Mouse (Mus musculus) G1E-ER4 (cell line): ENCODE data around the gene Hps3. TPM values are rescaled to one million over a fixed set of nuclear protein-coding genes. Genes with fewer than 3 reads are reported as not detected.

Experiments
- GATA1 ChIP-seq: IDR thresholded peaks from one replicate; pipeline ENCODE4 v1.8.0; 2012; ENCODE audit warnings: low read length, inconsistent platforms
- polyA plus RNA-seq: library from polyadenylated mRNA; stranded (reverse); fragments of >175 nt; gene quantifications from 2 replicates; pipeline ENCODE4 v1.2.3, GENCODE M21; 2012

Hps3 gene
- polyA plus RNA-seq, result 10.4 and 17.8 TPM in 2 replicates

- TF ChIP-seq GATA1, result no peak
These were observed at the start of gene Hps3 for GRCm38 (mm10) chr3:20034719-20035404. Hps3 (minus strand) TSS chr3:20035315.

DNA sequence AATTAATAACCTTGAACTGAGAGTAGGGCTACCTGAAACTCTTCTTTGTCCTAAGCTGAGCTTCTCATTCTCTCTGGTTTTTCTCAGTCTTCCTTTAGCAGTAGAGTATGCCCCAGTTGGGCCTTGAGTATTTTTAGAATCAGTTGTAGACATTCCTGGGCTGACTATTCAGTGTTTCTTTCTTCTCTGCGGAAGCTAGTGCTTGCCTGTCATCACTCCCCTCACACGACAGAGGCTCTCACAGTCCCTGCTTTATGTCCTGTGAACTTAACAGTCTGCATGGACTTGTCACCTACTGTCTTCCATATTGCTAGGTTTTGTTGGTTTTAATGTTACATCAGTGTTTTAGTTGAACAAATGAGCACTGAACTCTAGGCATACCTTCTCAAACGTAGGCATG is 47.0 kb upstream of the Hps3 start:
- TF ChIP-seq GATA1, result no peak

DNA sequence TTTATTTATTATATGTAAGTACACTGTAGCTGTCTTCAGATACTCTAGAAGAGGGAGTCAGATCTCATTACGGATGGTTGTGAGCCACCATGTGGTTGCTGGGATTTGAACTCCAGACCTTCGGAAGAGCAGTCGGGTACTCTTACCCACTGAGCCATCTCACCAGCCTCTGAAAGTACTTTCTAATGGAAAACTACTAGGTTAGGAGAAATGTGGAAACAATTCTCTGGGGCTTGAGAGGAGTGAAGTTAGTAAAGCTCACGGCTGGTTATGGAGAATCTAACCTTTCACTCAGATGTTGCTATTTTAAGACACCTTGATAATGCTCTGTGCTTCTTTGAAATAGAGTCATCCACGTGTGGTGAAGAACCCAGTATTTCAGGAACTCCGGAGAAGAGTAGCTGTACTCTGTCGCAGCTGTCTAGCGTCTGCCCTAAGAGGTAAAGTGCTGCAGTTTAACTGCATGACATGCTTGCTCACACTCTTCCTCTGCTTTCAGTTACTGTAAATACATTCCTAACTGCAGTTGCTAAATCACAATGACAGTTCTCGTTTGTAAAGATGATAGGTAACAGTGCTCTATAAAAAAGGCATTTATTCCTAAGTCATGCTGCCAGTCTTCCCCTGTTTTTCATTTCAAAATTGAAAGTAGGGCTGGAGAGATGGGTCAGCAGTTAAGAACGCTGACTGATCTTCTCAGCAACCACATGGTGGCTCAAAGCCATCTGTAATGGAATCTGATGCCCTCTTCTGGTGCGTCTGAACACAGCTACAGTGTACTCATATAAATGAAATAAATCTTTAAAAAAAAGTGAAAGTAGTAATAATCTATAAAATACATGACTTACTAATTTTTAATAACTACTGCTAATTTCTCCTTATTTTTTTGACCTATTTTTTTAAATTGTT is 41.3 kb upstream of the Hps3 start:
- TF ChIP-seq GATA1, result no peak

DNA sequence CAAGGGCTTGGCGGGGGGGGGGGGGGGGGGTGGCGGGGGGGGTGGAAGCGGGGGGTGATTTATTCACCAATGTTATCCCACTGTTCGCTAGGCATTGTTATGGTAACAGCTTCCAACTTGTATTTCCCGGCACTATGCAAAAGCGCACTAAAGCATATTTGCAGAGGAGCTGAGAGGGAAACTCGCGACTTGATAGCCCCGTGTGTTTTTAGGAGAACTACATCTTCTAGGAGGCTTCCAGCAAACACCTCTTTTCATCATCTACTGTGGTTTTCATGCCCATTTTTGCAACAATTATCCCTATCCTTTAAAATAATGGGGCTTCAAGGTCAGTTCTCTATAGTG is 23.1 kb upstream of the Hps3 start:
- TF ChIP-seq GATA1, result no peak

- TF ChIP-seq GATA1, result no peak
These were observed 22.4 kb upstream of the Hps3 start, which contains the start of gene Hltf for GRCm38 (mm10) chr3:20057306-20058196. Hltf (plus strand) TSS chr3:20057811.

DNA sequence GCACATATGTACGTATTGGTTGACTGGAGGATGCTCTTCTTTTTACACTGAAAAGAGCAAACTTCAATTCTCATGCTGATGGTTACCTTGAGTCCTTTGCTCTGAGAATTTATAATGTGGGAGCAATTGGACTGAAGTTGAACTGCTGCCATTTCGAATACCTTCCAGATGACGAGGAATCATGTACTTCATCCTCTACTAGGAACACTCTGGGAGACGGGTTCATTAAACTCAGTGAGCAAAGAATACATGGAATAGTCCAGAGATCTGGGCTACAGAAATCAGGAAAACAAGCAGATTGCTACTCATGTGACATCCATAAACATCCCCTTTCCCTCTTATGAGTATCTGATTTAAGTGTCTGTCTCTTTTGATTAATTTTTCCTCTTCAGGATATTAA is 954 bp upstream of the Hps3 start:
- TF ChIP-seq GATA1, result no peak

GRCm38 (mm10) chr3:20033761-20034718 is 1.1 kb downstream of the Hps3 start:
- TF ChIP-seq GATA1, result no peak

- TF ChIP-seq GATA1, result no peak
These were observed 4.3 kb downstream of the Hps3 start for GRCm38 (mm10) chr3:20030807-20031206.

GRCm38 (mm10) chr3:20028640-20029039 is 6.5 kb downstream of the Hps3 start:
- TF ChIP-seq GATA1, result no peak

GRCm38 (mm10) chr3:20027788-20028187 is 7.3 kb downstream of the Hps3 start:
- TF ChIP-seq GATA1, result no peak

DNA sequence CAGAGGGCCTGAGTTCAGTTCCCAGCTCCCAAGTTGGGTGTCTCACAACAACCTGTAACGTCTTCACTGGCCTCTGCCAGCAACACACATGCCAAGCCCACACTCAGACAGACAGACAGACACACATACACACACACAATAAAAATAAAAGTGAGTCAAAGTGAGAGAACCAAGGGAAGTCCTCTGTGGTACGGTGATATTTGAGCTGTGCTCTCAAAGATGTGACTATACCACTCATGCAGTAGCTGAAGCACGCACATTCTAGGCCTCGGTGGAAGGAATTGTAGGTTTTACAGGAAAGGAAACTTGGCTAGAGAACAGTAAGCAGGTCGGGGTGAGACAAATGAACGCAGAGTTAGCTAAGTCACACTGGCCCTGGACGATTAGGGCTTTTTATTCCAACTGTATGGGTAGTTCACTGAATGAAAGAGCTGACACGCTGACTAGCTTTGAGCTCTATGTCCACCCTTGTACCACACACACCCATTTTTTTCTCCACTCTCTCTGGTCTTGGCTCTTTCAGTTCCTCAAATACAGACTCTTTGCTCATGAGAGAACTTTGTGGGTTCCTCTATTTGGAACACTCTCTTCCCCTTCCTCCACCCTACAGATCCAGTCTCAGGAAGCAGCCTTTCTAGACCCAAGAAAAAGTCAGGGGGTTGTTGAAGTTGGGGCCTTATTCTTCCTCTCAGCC is 8.0 kb downstream of the Hps3 start:
- TF ChIP-seq GATA1, result no peak

DNA sequence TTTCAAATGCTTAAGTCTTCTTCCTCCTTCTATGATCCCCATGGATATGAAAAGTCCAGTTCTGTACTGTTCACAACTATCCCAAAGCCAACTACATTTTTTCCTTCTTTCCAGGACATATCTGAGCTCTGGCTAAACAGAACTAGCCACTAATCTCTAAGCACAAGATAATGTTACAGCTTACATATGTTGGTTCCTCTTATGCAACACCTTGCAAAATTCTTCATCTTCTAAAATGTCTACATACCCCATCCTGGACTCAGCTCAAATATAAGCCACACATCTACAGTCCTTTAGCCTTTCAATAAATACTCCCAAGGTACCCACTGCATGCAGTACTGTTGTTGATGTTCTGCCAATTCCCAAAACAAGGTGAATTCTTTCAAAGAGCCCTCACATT is 8.6 kb downstream of the Hps3 start:
- TF ChIP-seq GATA1, result no peak

DNA sequence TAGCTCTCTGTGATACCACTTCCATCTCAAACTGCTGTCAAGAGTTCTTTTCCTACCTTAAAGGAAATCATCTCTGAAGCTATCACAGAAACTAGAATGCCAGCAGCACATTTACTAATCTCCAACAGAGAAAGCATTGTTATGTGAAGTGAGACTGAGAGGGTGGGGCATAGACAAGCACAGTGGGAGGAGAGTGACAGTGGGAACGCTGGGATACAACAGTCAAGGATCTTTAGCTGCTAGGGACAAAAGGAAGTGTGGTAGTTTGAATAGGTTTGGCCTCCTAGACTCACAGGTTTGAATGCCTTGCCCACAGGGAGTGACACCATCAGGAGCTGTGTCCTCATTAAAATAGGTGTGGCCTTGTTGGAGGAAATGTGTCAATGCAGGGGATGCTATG is 11.3 kb downstream of the Hps3 start:
- no peak for TF ChIP-seq GATA1

GRCm38 (mm10) chr3:20018076-20018475 is 17.0 kb downstream of the Hps3 start:
- no peak for TF ChIP-seq GATA1
